In genomic region chr2:3630769-3631477, GRCm38 (mm10) we compare ENCODE assay signal across 9 mouse cellular contexts.
"Had no signal": no experiment of that assay in that cellular context is flagged by ENCODE, and none has a peak within 500 bp of the region (broad histone marks: within the 10 kb centered on the region; RNA-seq: fewer than 3 reads in every experiment).

No protein-coding gene starts in this region.

- ATAC-seq: intestine, embryonic 16.5 days; midbrain, embryonic 16.5 days had no signal

- DNase-seq: kidney, adult 2 months; kidney, postnatal 14 days; left cerebral cortex, postnatal 4 days; right cerebral cortex, postnatal 4 days; spleen, adult 18-20 months; thymus, adult 2 months; thymus, postnatal 25 days had no signal
